Mouse (Mus musculus): ENCODE results near the gene Prss27. TPM values are rescaled to one million over a fixed set of nuclear protein-coding genes. Genes with fewer than 3 reads are reported as not detected.

Prss27 gene
- polyA plus RNA-seq, 1 experiment from 2014 or later = 0.28 TPM

- Histone ChIP-seq H3K9ac (replicated peaks) (no peak overlapping the region), H3K9me3 (replicated peaks) (no peaks in the 10 kb centered on the region), H3K27ac (replicated peaks) (no peak overlapping the region), H3K4me3 (replicated peaks) (no peak overlapping the region), H3K4me1 (no peaks in the 10 kb centered on the region), H3K27me3 (replicated peaks) (no peaks in the 10 kb centered on the region), H3K4me2 (no peak overlapping the region), H3K36me3 (no peaks in the 10 kb centered on the region)
- no peak for ATAC-seq (ENCODE audit: low FRiP score)
- 49% methylated on average over 2 of the region's 2 CpGs for WGBS
Measured at GRCm38 (mm10) chr17:24006930-24007329, 31.0 kb upstream of the Prss27 start.

- ATAC-seq (ENCODE audit: low FRiP score) = no peak
- Histone ChIP-seq H3K4me1 (no peaks in the 10 kb centered on the region), H3K36me3 (no peaks in the 10 kb centered on the region), H3K9ac (replicated peaks) (no peak overlapping the region), H3K4me3 (replicated peaks) (no peak overlapping the region), H3K27me3 (replicated peaks) (no peaks in the 10 kb centered on the region), H3K4me2 (no peak overlapping the region), H3K27ac (replicated peaks) (no peak overlapping the region), H3K9me3 (replicated peaks) (no peaks in the 10 kb centered on the region)
- 85% methylated on average over 1 of the region's 1 CpGs for WGBS
Measured at GRCm38 (mm10) chr17:24007391-24007790, 30.6 kb upstream of the Prss27 start.

- 83% methylated on average over 4 of the region's 4 CpGs for WGBS
- Histone ChIP-seq H3K4me2 (no peak overlapping the region), H3K4me3 (replicated peaks) (no peak overlapping the region), H3K9me3 (replicated peaks) (no peaks in the 10 kb centered on the region), H3K9ac (replicated peaks) (no peak overlapping the region), H3K27me3 (replicated peaks) (no peaks in the 10 kb centered on the region), H3K36me3 (no peaks in the 10 kb centered on the region), H3K27ac (replicated peaks) (no peak overlapping the region), H3K4me1 (no peaks in the 10 kb centered on the region)
- no peak for ATAC-seq (ENCODE audit: low FRiP score)
Measured at GRCm38 (mm10) chr17:24008105-24008504, 29.8 kb upstream of the Prss27 start.

GRCm38 (mm10) chr17:24009617-24010016, 28.3 kb upstream of the Prss27 start:
- ATAC-seq (ENCODE audit: low FRiP score) = no peak
- H3K4me3 ChIP-seq (replicated peaks) = no peak overlapping the region
- no peaks in the 10 kb centered on the region for H3K27me3 ChIP-seq (replicated peaks)
- H3K27ac ChIP-seq (replicated peaks) = no peak overlapping the region
- 25% methylated on average over 5 of the region's 5 CpGs for WGBS
- H3K4me1 ChIP-seq = no peaks in the 10 kb centered on the region
- H3K4me2 ChIP-seq = no peak overlapping the region
- no peaks in the 10 kb centered on the region for H3K9me3 ChIP-seq (replicated peaks)
- H3K9ac ChIP-seq (replicated peaks) = no peak overlapping the region
- no peaks in the 10 kb centered on the region for H3K36me3 ChIP-seq

GRCm38 (mm10) chr17:24012921-24013320, 25.0 kb upstream of the Prss27 start:
- Histone ChIP-seq H3K27ac (replicated peaks) (no peak overlapping the region), H3K4me2 (no peak overlapping the region), H3K27me3 (replicated peaks) (no peaks in the 10 kb centered on the region), H3K4me1 (no peaks in the 10 kb centered on the region), H3K36me3 (no peaks in the 10 kb centered on the region), H3K9ac (replicated peaks) (no peak overlapping the region), H3K9me3 (replicated peaks) (no peaks in the 10 kb centered on the region), H3K4me3 (replicated peaks) (no peak overlapping the region)
- 83% methylated on average over 2 of the region's 2 CpGs for WGBS
- ATAC-seq (ENCODE audit: low FRiP score) = no peak

GRCm38 (mm10) chr17:24014433-24014965, 23.4 kb upstream of the Prss27 start:
- no peak for ATAC-seq (ENCODE audit: low FRiP score)
- H3K4me2 ChIP-seq = no peak overlapping the region
- WGBS = 86% methylated on average over 5 of the region's 5 CpGs

GRCm38 (mm10) chr17:24015727-24016126, 22.2 kb upstream of the Prss27 start:
- Histone ChIP-seq H3K9me3 (replicated peaks) (no peaks in the 10 kb centered on the region), H3K4me1 (no peaks in the 10 kb centered on the region), H3K36me3 (no peaks in the 10 kb centered on the region), H3K4me2 (no peak overlapping the region), H3K9ac (replicated peaks) (no peak overlapping the region), H3K27me3 (replicated peaks) (no peaks in the 10 kb centered on the region), H3K27ac (replicated peaks) (no peak overlapping the region), H3K4me3 (replicated peaks) (no peak overlapping the region)
- ATAC-seq (ENCODE audit: low FRiP score) = no peak
- 32% methylated on average over 14 of the region's 14 CpGs for WGBS

More at GRCm38 (mm10) chr17:24014433-24014965, 23.4 kb upstream of the Prss27 start:
- no peak overlapping the region for H3K9ac ChIP-seq (replicated peaks)
- no peaks in the 10 kb centered on the region for H3K4me1 ChIP-seq
- no peak overlapping the region for H3K27ac ChIP-seq (replicated peaks)
- H3K9me3 ChIP-seq (replicated peaks) = no peaks in the 10 kb centered on the region
- no peak overlapping the region for H3K4me3 ChIP-seq (replicated peaks)
- no peaks in the 10 kb centered on the region for H3K27me3 ChIP-seq (replicated peaks)
- no peaks in the 10 kb centered on the region for H3K36me3 ChIP-seq

- H3K27ac ChIP-seq (replicated peaks) = no peak overlapping the region
- H3K4me3 ChIP-seq (replicated peaks) = no peak overlapping the region
- WGBS = 85% methylated on average over 6 of the region's 6 CpGs
- H3K4me2 ChIP-seq = no peak overlapping the region
- H3K4me1 ChIP-seq = no peaks in the 10 kb centered on the region
- H3K9me3 ChIP-seq (replicated peaks) = no peaks in the 10 kb centered on the region
- ATAC-seq (ENCODE audit: low FRiP score) = no peak
- no peaks in the 10 kb centered on the region for H3K36me3 ChIP-seq
- 0 out of 2 replicates have a peak, but pooled peaks cover 2% of the 10 kb centered on the region for H3K27me3 ChIP-seq (replicated peaks)
- no peak overlapping the region for H3K9ac ChIP-seq (replicated peaks)
Measured at GRCm38 (mm10) chr17:24020696-24021095, 17.2 kb upstream of the Prss27 start.

GRCm38 (mm10) chr17:24021375-24022199, 16.4 kb upstream of the Prss27 start:
- Histone ChIP-seq H3K4me3 (replicated peaks) (no peak overlapping the region), H3K27ac (replicated peaks) (no peak overlapping the region), H3K4me1 (no peaks in the 10 kb centered on the region), H3K4me2 (no peak overlapping the region), H3K9me3 (replicated peaks) (no peaks in the 10 kb centered on the region), H3K27me3 (replicated peaks) (0 out of 2 replicates have a peak, but pooled peaks cover 2% of the 10 kb centered on the region), H3K36me3 (no peaks in the 10 kb centered on the region), H3K9ac (replicated peaks) (no peak overlapping the region)
- 80% methylated on average over 5 of the region's 5 CpGs for WGBS
- ATAC-seq (ENCODE audit: low FRiP score) = no peak

GRCm38 (mm10) chr17:24029477-24029876, 8.5 kb upstream of the Prss27 start:
- no peak overlapping the region for H3K9ac ChIP-seq (replicated peaks)
- no peak overlapping the region for H3K4me3 ChIP-seq (replicated peaks)
- H3K9me3 ChIP-seq (replicated peaks) = no peaks in the 10 kb centered on the region
- ATAC-seq (ENCODE audit: low FRiP score) = no peak
- H3K36me3 ChIP-seq = no peaks in the 10 kb centered on the region
- 0 out of 2 replicates have a peak, but pooled peaks cover 3% of the 10 kb centered on the region for H3K27me3 ChIP-seq (replicated peaks)
- H3K27ac ChIP-seq (replicated peaks) = no peak overlapping the region
- no peak overlapping the region for H3K4me2 ChIP-seq
- 86% methylated on average over 7 of the region's 7 CpGs for WGBS
- H3K4me1 ChIP-seq = no peaks in the 10 kb centered on the region

- no peak overlapping the region for H3K4me2 ChIP-seq
- H3K4me3 ChIP-seq (replicated peaks) = no peak overlapping the region
- H3K36me3 ChIP-seq = no peaks in the 10 kb centered on the region
- H3K27ac ChIP-seq (replicated peaks) = no peak overlapping the region
- no peak overlapping the region for H3K9ac ChIP-seq (replicated peaks)
- WGBS = 89% methylated on average over 13 of the region's 22 CpGs
- H3K9me3 ChIP-seq (replicated peaks) = no peaks in the 10 kb centered on the region
- H3K27me3 ChIP-seq (replicated peaks) = 0 out of 2 replicates have a peak, but pooled peaks cover 3% of the 10 kb centered on the region
- ATAC-seq (ENCODE audit: low FRiP score) = no peak
- no peaks in the 10 kb centered on the region for H3K4me1 ChIP-seq
Measured at GRCm38 (mm10) chr17:24030551-24030950, 7.4 kb upstream of the Prss27 start.

GRCm38 (mm10) chr17:24035087-24035486, 2.9 kb upstream of the Prss27 start:
- no peak for ATAC-seq (ENCODE audit: low FRiP score)
- no peak overlapping the region for H3K4me3 ChIP-seq (replicated peaks)

More at GRCm38 (mm10) chr17:24035087-24035486, 2.9 kb upstream of the Prss27 start:
- Histone ChIP-seq H3K4me2 (no peak overlapping the region), H3K9ac (replicated peaks) (no peak overlapping the region), H3K27me3 (replicated peaks) (no peaks in the 10 kb centered on the region), H3K36me3 (no peaks in the 10 kb centered on the region), H3K27ac (replicated peaks) (no peak overlapping the region), H3K9me3 (replicated peaks) (no peaks in the 10 kb centered on the region), H3K4me1 (no peaks in the 10 kb centered on the region)
- WGBS = 85% methylated on average over 7 of the region's 7 CpGs
